Mouse (Mus musculus) kidney, adult 8-10 months (tissue): Measurements from ENCODE around the gene Fam107a.
A peak's percentile ranks its signal among the peaks of the same experiment; 100 is the strongest.

ENCODE experiments used
- DNase-seq, 2 experiments: peaks; one replicate each; pipeline ENCODE4 v3.0.0; 2022

The Fam107a gene

DNA sequence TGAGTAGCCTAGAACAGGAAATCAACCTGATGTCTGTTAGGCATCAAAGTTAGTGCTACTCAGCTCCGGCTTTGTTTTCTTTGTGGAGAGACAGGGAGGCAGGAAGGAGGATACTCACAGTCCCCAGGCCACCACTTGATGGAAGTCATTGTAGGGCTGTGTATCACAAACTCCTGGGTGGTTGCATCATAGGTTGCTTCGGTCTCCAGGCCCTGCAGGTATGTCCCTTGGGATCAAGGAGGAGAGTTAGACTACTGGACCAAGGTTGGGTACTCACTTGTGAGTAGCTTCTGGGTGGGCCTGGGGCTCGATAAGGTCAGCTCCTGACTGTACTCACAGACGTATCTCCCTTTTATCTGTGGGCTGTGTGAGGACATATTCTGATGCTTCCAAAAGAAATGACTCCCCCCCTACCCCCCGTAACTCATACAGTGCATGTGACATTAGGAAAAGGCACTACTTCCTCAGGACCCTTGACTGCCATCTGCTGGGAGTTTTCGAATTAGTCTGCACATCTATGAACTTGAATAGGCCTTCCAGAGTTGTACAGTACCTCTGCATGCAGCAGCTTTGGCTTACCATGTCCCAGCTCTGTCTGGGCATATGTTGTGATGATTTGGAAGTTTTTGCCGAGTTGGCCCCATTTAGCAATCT lies 62.6 kb downstream of the Fam107a start:
- peak; percentile 60 to 82 for DNase-seq

DNA sequence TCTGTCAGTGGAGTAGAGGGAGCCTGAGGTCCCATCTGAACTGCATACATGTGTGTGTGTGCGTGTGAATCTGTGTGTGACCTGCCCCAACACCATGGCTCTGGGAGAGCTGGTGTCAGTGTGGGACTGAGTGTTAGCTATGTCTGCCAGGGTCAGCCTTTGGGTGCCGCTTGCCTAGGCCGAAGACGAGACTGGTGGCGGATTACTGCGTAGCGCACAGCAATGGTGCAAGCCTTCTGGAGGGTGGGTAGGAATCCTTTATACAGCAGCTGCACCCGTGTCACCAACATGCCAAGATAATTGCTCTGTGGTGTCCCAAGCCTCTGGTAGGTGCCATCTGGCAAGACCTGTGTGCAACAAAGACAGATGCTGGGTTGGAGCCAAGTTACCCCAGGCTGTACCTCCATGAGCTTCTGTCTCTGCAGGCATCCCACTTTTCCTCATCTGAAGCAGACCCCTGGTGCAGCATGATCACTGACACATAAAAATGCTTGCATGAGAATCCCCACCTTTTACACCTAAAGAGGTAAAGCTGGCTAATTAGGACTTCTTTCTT lies 66.4 kb downstream of the Fam107a start:
- DNase-seq: no peak

DNA sequence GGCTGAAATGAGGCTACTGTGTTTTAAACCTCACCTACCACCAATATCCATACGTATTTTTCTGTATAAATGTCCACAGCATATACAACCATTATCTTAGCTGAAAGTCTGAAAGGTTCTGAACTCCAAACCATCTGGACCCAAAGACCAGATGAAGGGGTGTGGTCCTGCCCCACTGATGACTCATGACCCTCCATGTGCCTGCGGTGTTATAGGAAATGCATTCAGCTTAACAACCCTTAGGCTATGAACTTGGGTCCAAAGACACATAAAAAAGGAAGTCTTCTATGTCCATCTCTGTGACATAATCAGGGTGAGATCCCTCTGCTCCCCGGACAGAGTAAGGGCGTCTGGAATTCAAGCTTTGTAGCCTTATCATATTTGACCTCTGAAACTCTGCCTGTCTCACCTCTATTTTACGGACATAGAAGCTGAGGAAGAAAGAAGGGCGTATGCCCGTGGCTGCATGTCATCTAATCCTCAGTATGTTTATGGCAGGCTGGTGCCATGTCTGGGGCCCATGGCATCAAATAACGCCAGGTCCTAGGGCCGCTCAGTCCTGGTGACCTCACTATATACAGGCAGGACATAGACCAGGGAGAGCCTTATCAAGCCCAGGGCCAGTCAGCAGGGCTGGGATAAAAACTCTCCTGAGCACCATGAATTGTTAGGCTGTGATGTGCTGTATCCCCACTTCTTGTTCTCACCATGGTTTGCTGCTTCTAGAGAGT lies 67.5 kb downstream of the Fam107a start:
- DNase-seq: no peak

DNA sequence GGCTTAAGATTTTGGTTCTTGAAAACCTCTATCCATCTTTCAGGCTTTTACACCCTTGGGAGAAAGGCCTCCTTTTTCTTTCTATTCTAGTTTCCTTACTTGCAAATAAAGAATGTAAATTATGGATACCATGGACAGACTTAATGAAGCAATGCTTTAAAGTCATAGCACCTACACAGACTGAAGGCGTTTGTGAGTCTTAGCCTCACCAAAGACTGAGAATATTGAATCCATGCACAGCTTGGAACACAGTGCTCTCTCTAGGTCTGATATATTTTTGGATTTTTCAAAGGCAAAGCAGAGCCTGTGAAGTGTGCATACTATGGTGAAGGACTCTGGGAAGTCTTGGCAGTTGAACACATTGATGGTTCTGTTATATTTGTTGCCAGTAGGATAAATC lies 68.6 kb downstream of the Fam107a start:
- DNase-seq: no peak

DNA sequence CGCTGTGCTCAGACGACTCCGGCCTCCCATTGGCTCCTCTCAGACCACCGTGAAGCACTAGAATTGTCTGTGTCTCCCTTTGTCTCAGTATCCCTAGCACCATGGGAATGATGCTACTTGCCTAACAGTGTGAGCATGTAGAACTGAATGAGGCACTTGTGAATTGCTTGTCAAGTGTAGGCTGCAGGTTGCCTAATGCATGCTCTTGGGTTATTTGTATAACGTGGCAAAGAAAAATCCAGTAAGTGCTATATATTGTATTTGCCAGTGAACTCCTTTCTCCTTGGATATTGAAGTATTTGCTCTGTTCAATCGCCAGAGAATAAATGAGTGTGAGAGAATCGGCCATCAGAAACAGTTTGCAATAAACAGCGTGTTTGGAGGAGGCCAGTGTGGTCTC lies 70.9 kb downstream of the Fam107a start:
- DNase-seq: no peak
